Mouse (Mus musculus) thymus, adult 2 months (tissue): ENCODE measurements around the gene Fstl3.

Experiments used
- CTCF ChIP-seq: fragments of 200-500 bp; IDR thresholded peaks from 2 replicates; pipeline ENCODE4 v1.5.1; 2012; ENCODE audit warnings: mild to moderate bottlenecking, control low read depth, low read length, moderate library complexity, borderline replicate concordance; ENCODE audit not compliant: control insufficient read depth, poor library complexity, insufficient read depth; ENCODE audit errors: extremely low read depth
- POLR2A ChIP-seq: fragments of 200-500 bp; IDR thresholded peaks from 2 replicates; pipeline ENCODE4 v1.6.1; 2012; ENCODE audit warnings: mild to moderate bottlenecking, low read length, control low read depth, moderate library complexity; ENCODE audit not compliant: control insufficient read depth, poor library complexity, insufficient read depth; ENCODE audit errors: extremely low read depth

GRCm38 (mm10) chr10:79765228-79765745, 11.8 kb upstream of the Fstl3 start:
- TF ChIP-seq CTCF: no peak
- no peak for TF ChIP-seq POLR2A
